In genomic region chr16:24914393-24914751, GRCm38 (mm10) we compare ENCODE assay signal across 10 mouse cellular contexts.
DNase-seq lines count a peak whose midpoint lies in the region; ATAC-seq lines count a peak whose summit lies in the region.
"Had no signal": no experiment of that assay in that cellular context is flagged by ENCODE, and none has a peak within 500 bp of the region (broad histone marks: within the 10 kb centered on the region; RNA-seq: fewer than 3 reads in every experiment).

No protein-coding gene starts in this region.

- intact Hi-C loops in heart, postnatal 14 days (cut with DNase I), result loop anchor here (5.0 kb wide), 1 partner anchor 143 kb away; no protein-coding TSS in a partner anchor

- no peak overlapping the region for H3K9ac ChIP-seq in hindbrain, embryonic 12.5 days
- H3K9ac ChIP-seq in hindbrain, embryonic 11.5 days (ENCODE audit: low read depth, low read length), result no peak overlapping the region
- H3K9ac ChIP-seq in liver, embryonic 11.5 days (ENCODE audit: low read depth, low read length), result no peak overlapping the region
- H3K9ac ChIP-seq: embryonic facial prominence, embryonic 13.5 days; liver, embryonic 13.5 days had no signal

- ATAC-seq in hindbrain, embryonic 12.5 days (ENCODE audit: low FRiP score), result 0 out of 2 replicates have a peak, but pooled peaks have one; percentile 16
- ATAC-seq in hindbrain, embryonic 11.5 days (ENCODE audit: low FRiP score), result no peak
- ATAC-seq in liver, embryonic 11.5 days (replicated peaks; ENCODE audit: low FRiP score), result no peak

- H3K4me1 ChIP-seq in hindbrain, embryonic 12.5 days, result 0 out of 2 replicates have a peak, but pooled peaks cover 2% of the 10 kb centered on the region
- no peaks in the 10 kb centered on the region for H3K4me1 ChIP-seq in hindbrain, embryonic 11.5 days (replicated peaks; ENCODE audit: control insufficient read depth, insufficient read depth, low read length)
- no peaks in the 10 kb centered on the region for H3K4me1 ChIP-seq in liver, embryonic 11.5 days (replicated peaks; ENCODE audit: control insufficient read depth, insufficient read depth, low read length)
- H3K4me1 ChIP-seq: liver, embryonic 13.5 days had no signal

- DNase-seq in hindbrain, embryonic 11.5 days (ENCODE audit: low spot score), result no peak
- peak; percentile 96 for DNase-seq in Muller cell, postnatal 12 days (ENCODE audit: inconsistent ontology term)
- peak; percentile 58 for DNase-seq in cerebellum, adult 9-11 months
- peak; percentile 67 to 81 for DNase-seq in heart, postnatal 14 days
- DNase-seq in lung, postnatal 36 days, result peak; percentile 34
- no peak for DNase-seq in liver, embryonic 11.5 days (ENCODE audit: low spot score)
- no peak for DNase-seq in urinary bladder, postnatal 25 days (ENCODE audit: low spot score)
- DNase-seq: liver, embryonic 13.5 days had no signal

- H3K9me3 ChIP-seq in hindbrain, embryonic 12.5 days (replicated peaks), result no peaks in the 10 kb centered on the region
- H3K9me3 ChIP-seq in hindbrain, embryonic 11.5 days (ENCODE audit: control insufficient read depth, low read length), result no peaks in the 10 kb centered on the region
- H3K9me3 ChIP-seq in liver, embryonic 11.5 days (ENCODE audit: control insufficient read depth, low read length), result no peaks in the 10 kb centered on the region
- H3K9me3 ChIP-seq: embryonic facial prominence, embryonic 13.5 days; liver, embryonic 13.5 days had no signal

- no peak overlapping the region for H3K4me3 ChIP-seq in hindbrain, embryonic 12.5 days
- no peak overlapping the region for H3K4me3 ChIP-seq in hindbrain, embryonic 11.5 days (ENCODE audit: low read depth, low read length)
- H3K4me3 ChIP-seq in liver, embryonic 11.5 days (ENCODE audit: low read depth, low read length), result no peak overlapping the region
- H3K4me3 ChIP-seq: embryonic facial prominence, embryonic 13.5 days; liver, embryonic 13.5 days had no signal

- 50% methylated on average over 3 of the region's 3 CpGs for WGBS in hindbrain, embryonic 12.5 days
- 56% methylated on average over 3 of the region's 3 CpGs for WGBS in hindbrain, embryonic 11.5 days
- 79% methylated on average over 3 of the region's 3 CpGs for WGBS in liver, embryonic 11.5 days

- no peak overlapping the region for H3K27ac ChIP-seq in hindbrain, embryonic 12.5 days
- no peak overlapping the region for H3K27ac ChIP-seq in hindbrain, embryonic 11.5 days (ENCODE audit: low read depth, low read length)
- H3K27ac ChIP-seq in liver, embryonic 11.5 days (ENCODE audit: low read depth, low read length), result no peak overlapping the region
- H3K27ac ChIP-seq: embryonic facial prominence, embryonic 13.5 days; liver, embryonic 13.5 days had no signal

- no peaks in the 10 kb centered on the region for H3K36me3 ChIP-seq in hindbrain, embryonic 12.5 days
- H3K36me3 ChIP-seq in hindbrain, embryonic 11.5 days (ENCODE audit: control insufficient read depth, insufficient read depth, low read length), result no peaks in the 10 kb centered on the region
- H3K36me3 ChIP-seq in liver, embryonic 11.5 days (ENCODE audit: control insufficient read depth, insufficient read depth, low read length), result no peaks in the 10 kb centered on the region
- H3K36me3 ChIP-seq: embryonic facial prominence, embryonic 13.5 days; liver, embryonic 13.5 days had no signal

- no peaks in the 10 kb centered on the region for H3K27me3 ChIP-seq in hindbrain, embryonic 12.5 days
- no peaks in the 10 kb centered on the region for H3K27me3 ChIP-seq in hindbrain, embryonic 11.5 days (ENCODE audit: control insufficient read depth, insufficient read depth, low read length)
- no peaks in the 10 kb centered on the region for H3K27me3 ChIP-seq in liver, embryonic 11.5 days (replicated peaks; ENCODE audit: control insufficient read depth, insufficient read depth, low read length)
- H3K27me3 ChIP-seq: embryonic facial prominence, embryonic 13.5 days; liver, embryonic 13.5 days had no signal

- no peak overlapping the region for H3K4me2 ChIP-seq in hindbrain, embryonic 12.5 days (replicated peaks)
- H3K4me2 ChIP-seq in hindbrain, embryonic 11.5 days (replicated peaks; ENCODE audit: low read depth, low read length), result no peak overlapping the region
- H3K4me2 ChIP-seq in liver, embryonic 11.5 days, result no peak overlapping the region
- H3K4me2 ChIP-seq: embryonic facial prominence, embryonic 13.5 days; liver, embryonic 13.5 days had no signal

Comparison
In these comparisons a context has a peak if more than half of its experiments do, and no peak if none do; other contexts are left out.
1. DNase-seq: peak in Muller cell, postnatal 12 days (single experiment), cerebellum, adult 9-11 months (single experiment), heart, postnatal 14 days (2 of 2) and lung, postnatal 36 days (single experiment); none in hindbrain, embryonic 11.5 days (single experiment), liver, embryonic 11.5 days (single experiment) and urinary bladder, postnatal 25 days (single experiment).